Mouse (Mus musculus) megakaryocyte-erythroid progenitor cell, adult 5-6 weeks (primary cell): ENCODE data around the gene Ptpn23. TPM values are rescaled to one million over a fixed set of nuclear protein-coding genes. Genes with fewer than 3 reads are reported as not detected.
"Not testable (repeated sequence)": the region's sequence is repeated elsewhere in the genome, so short reads cannot be mapped to it uniquely, and the experiment has no call there.

ENCODE experiments used
- ATAC-seq: replicated peaks from 2 replicates; pipeline ENCODE4 v1.8.0; 2016; ENCODE audit warnings: mild to moderate bottlenecking, inconsistent platforms; ENCODE audit not compliant: severe bottlenecking, poor library complexity, low FRiP score, low TSS enrichment
- total RNA-seq, 2 experiments: library from RNA; stranded (forward) in 1 of 2; stranded (reverse) in 1 of 2; fragments of 200-1000, 215-1000 nt in 1 of 2; fragments of >200 nt in 1 of 2; fragmentation: Nextera tagmentation in 1 of 2; gene quantifications; 2 replicates each; pipeline ENCODE4 v1.2.3; 2014 to 2017

The Ptpn23 gene
- total RNA-seq (2014; fragmentation: Nextera tagmentation) (17.7 and 24.3 TPM in 2 replicates), total RNA-seq (2017) (1.9 and 11.0 TPM in 2 replicates)

GRCm38 (mm10) chr9:110408099-110408773 lies at the start of gene Ptpn23:
Gene Ptpn23 (minus strand): TSS chr9:110408213.
- peak; percentile 94 for ATAC-seq

GRCm38 (mm10) chr9:110452523-110452922 lies 44.5 kb upstream of the Ptpn23 start:
- no peak for ATAC-seq

GRCm38 (mm10) chr9:110448857-110449617 lies 41.0 kb upstream of the Ptpn23 start:
- ATAC-seq: peak; percentile 94

DNA sequence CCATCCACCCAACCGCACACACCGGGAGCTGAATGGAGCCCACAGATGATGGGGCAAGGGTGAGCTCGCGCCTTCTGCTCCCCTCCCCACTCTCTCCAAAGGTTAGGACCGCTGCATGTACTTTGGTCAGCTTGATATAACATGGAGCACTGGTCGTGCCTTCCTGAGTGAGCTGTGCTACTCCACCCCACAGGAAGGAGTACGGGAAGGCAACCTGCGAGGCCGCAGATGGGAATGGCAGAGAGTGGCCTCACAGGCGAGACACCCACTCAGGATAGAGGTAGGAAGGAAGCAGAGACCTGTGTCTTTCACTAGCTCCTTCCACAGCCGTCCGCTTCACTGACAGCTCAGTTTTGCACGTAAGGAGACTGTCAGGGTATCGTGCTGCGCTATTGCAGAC lies 40.3 kb upstream of the Ptpn23 start:
- no peak; the same call in 1 of the 2 replicates for ATAC-seq

DNA sequence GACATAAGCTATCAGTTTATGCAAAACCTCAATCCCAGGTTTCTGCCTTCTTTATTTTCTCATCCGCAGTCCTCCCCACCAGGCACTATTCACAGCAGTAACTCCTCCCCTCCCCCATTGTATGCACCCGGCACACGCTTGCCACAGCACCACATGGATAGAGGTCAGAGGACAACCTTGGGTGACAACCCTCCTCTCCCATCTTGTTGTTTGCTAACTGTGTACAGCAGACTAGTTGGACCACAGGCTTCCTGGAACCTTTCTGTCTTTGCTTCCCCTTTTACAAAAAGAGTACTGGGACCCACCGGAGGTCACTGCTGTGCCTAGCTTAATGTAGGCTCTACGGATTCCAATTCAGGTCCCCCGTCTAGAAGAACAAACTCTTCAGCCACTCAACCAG lies 32.5 kb upstream of the Ptpn23 start:
- ATAC-seq: 0 out of 2 replicates have a peak, but pooled peaks have one; percentile 40

DNA sequence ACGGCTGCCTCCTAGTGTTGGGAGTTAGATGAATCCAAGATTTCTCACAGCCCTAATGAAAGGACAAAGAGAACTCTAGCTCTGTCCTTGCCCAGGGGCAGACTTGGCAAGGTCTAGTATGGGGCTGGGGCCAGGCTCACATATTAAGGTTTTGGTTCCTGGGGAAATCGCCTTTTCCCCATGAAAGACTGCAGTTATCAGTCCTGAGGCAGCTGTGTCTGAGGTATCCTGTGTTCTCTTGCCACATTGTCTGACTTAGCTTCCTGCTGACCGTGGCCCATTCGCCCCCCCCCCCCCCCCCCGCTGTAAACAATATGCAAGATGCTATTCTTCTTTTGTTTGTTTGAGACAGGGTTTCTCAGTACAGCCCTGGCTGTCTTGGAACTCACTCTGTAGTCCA lies 32.0 kb upstream of the Ptpn23 start:
- ATAC-seq: 0 out of 2 replicates have a peak, but pooled peaks have one; percentile 34

- ATAC-seq: no peak
Measured at GRCm38 (mm10) chr9:110436041-110436440, 28.0 kb upstream of the Ptpn23 start.

DNA sequence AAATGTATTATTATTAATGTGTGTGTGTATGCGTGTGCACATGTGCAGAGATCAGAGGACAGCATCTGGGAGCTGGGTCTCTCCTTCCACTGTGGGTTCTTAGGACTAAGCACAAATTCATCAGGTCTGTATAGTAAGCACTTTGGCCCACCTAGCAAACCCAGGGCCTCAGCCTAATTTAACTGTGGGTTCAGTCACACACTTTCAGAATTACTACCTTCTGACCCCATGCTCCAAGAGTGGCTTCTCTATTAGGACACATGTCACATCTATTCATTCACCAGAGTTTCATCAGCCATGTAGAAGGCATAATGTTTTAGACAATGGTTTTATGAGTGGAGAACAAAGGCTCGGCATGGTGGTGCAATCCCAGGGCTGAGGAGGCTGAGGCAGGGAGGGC lies 25.0 kb upstream of the Ptpn23 start:
- ATAC-seq: no peak

DNA sequence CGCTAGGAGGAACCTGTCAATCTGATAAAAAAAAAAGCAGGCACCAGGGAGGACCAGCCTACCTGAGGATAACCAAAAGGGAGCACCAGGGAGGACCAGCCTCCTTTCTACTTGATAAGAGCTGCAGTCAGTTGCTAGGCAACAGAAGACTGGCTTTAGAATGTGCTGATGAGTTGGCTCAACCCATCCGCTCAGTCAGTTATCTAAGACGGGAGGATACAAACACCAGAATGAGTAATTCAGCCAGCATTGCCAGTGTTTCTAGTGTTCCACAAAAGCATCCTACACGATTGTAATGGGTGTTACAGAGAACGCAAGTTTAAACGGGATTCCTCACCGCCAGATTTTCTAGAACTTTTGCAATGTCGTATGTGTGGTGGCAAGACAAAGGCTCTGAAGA lies 23.2 kb upstream of the Ptpn23 start:
- ATAC-seq: no peak

DNA sequence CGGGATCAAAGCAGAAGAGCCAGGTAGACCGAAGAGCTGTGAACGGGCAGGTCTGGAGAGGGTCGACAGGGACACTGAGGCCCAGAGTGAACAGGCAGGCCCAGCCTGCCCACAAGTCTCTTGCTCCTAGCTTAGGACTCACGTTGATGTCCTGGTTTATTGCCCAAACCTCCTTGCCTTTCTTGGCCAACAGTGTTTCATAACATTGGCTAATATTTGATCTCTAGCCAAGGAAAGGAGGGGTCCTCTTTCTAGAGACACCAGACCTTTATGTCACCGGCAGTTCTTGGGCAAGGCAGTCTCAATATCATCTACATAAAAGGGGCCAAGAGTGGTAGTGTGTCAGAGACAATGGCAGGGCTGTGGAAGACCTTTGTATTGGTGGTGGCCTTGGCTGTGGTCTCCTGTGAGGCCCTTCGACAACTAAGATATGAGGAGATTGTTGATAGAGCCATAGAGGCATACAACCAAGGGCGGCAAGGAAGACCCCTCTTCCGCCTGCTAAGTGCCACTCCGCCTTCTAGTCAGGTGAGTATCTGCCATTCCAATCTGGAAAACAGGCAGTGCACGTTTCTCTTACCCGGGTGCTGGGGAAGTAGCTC lies 11.6 kb upstream of the Ptpn23 start, which contains the start of gene Ngp:
Gene Ngp (plus strand): TSS at position 237 of the 602 bp plus-strand sequence.
- ATAC-seq: no peak

- ATAC-seq: no peak
Measured at GRCm38 (mm10) chr9:110413785-110414184, 5.8 kb upstream of the Ptpn23 start.

- no peak for ATAC-seq
Measured at GRCm38 (mm10) chr9:110412926-110413325, 4.9 kb upstream of the Ptpn23 start.

DNA sequence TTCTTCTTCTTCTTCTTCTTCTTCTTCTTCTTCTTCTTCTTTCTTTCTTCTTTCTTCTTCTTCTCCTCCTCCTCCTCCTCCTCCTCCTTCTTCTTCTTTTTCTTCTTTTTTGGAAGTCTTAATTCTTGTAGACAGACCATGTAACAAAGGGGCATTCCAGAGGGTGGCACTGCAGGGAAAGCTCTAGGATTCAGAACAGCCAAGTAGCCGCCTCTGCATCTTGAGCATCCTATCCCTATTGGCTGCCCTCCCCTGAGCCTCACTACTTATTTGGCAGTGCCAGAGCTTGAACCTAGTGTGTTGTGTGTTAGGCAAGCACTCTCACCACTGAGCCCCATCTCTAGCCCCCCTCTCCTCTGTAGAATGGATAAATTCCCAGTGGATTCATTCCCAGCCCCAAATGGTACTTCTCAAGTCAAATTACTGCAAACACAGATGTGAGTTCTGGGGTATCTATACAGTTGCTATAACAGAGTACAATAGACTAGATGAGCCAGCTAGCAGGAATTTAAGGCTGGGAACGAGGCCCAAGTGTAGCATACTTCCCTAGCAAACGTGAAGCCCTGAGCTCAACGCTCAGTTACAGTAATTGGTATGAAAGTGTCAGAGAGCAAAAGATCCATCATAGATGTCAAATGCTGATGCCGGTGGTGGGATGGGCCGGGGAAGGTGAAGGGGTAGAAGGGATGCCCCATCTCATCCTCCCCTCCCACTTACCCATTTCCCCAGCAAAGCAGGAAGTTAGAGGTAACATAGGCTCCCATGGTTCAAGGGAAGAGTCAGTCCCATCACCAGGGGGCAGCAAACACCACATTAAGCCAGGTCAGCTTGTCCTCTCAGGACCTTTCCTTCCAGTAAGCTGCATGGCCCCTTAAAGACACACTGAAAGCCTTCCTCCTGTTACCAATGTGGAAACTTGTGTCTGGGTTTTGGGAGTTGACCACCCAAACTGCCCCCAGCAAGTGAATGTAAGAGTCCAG lies 3.2 kb upstream of the Ptpn23 start:
- peak; percentile 74 for ATAC-seq

DNA sequence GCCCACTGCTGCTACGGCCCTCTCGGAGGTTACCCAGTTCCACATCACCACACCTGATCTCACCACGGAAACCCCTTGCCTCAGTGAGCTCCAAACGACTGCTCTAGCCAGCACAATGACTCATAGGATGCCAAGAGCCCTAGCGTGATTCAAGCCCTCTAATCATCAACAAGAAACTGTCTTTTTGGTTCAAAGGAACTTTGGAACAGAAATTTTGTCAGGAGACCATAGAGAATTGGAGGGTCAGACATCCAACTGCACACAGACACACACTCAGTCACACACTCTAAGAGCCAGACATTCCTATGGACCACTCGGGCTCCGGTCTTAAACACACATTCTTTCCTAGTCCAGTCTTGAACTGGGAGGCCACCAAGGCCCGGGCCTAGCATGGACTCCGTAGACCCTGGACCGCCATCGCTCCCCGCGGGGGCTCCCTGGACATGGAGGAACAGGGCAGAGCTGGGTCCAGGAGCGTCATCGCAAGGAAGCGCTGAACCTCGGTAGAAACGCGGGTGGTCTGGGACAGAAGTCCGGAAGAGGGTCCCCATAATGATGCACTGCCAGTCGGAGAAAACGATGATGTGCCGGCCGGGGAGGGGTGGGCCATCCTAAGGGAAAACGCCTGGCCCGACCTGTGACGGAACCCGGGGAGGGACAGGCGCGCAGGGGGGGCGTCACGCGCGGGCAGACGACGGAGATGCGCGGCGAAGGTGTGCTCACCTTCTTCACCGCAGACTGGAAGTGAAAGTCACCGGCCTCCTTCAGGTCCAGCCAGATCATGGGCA lies 508 bp downstream of the Ptpn23 start:
- peak; percentile 14; the same call in 1 of the 2 replicates for ATAC-seq

DNA sequence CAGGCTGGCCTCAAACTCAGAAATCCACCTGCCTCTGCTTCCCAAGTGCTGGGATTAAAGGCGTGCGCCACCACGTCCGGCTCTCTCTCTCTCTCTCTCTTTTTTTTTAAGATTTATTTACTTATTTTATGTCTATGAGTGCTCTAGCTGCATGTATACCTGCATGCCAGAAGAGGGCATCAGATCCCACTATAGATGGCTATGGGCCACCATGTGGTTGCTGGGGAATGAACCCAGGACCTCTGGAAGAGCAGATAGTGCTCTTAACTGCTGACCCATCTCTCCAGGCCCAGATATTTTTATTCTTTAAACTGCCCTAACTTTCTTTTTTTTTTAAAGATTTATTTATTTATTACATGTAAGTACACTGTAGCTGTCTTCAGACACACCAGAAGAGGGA lies 4.8 kb downstream of the Ptpn23 start:
- not testable (repeated sequence) for ATAC-seq

DNA sequence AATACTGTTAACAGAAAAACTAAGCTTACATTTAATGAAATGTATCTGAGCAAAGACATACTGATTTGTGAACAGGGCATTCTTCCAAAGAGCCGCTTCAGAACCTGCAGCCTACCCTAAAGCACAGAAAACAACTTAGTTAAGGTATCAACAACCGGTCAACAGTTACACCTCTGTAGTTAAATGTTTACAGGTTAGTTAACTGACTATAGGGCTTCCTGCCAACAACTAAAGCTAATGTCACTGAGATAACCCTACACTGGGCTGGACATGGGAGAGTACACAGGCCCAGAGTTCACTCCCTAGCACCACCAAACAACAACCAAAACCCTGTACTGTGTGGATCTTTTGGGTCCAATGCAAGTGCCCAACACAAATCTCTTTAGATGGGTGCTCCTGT lies 5.3 kb downstream of the Ptpn23 start:
- no peak for ATAC-seq

DNA sequence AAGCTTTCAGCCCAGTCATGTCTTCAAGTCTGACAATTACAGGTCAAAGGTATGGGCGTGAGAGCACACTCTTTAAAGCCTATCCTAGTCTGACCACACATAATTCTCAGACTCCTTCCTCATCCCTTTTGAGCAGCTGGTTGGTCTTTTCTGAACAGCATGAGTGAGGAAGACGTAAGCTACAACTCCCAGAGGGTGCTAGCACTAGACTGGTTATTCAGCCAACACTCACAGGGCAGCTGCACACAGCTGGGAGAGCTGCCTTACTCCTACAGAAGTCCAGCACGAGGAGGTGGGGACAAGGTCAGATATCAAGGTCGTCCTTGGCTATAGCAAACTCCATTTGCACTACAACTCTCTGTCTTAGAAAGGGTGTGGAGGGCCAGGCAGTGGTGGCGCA lies 7.4 kb downstream of the Ptpn23 start:
- no peak for ATAC-seq

DNA sequence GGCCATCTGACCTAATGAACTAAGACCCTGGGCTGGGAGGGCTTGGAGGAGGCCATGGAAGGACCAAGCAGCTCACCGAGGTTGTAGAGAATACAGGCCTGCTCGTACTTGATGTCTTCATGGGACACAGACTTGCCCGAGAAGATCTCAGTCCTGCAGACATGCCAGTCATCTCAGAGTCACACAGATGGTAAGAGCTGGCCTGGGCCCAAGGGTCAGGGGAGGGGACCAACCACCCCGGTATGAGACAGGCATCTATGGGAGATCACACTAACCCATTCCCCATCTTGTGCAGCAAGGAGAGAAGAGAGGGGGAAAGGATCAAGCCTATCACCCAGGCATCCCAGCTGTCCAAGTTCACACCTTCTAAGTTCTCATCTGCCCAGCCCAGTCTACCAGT lies 14.7 kb downstream of the Ptpn23 start:
- ATAC-seq: no peak
